In genomic region chr3:90081365-90082240, GRCm38 (mm10) we compare ENCODE assay signal across 8 mouse cellular contexts. TPM values are rescaled to one million over a fixed set of nuclear protein-coding genes. Genes with fewer than 3 reads are reported as not detected.
A peak's percentile ranks its signal among the peaks of the same experiment; 100 is the strongest.
DNase-seq lines count a peak whose midpoint lies in the region; ATAC-seq and TF ChIP-seq lines count a peak whose summit lies in the region.

No protein-coding gene starts in this region.

- DNase-seq in thymus, adult 2 months = peak; percentile 8
- DNase-seq in thymus, adult 18-20 months = no peak
- no peak for DNase-seq in heart, embryonic 10.5 days (ENCODE audit: low spot score)
- peak; percentile 89 for DNase-seq in large intestine, adult 2 months (ENCODE audit: low read depth, low spot score)
- DNase-seq in midbrain, embryonic 14.5 days = no peak
- no peak for DNase-seq in cerebellum, postnatal 36 days
- DNase-seq in urinary bladder, postnatal 25 days (ENCODE audit: low spot score) = no peak
- no peak for DNase-seq in cerebellum, adult 11 months

- no peaks in the 10 kb centered on the region for H3K9me3 ChIP-seq in heart, embryonic 10.5 days
- H3K9me3 ChIP-seq in midbrain, embryonic 14.5 days (ENCODE audit: control insufficient read depth, low read length) = no peaks in the 10 kb centered on the region

- 13% methylated on average over 5 of the region's 5 CpGs for WGBS in thymus, adult 2 months
- WGBS in heart, embryonic 10.5 days = 73% methylated on average over 5 of the region's 5 CpGs
- 18% methylated on average over 5 of the region's 5 CpGs for WGBS in large intestine, adult 2 months
- WGBS in midbrain, embryonic 14.5 days = 87% methylated on average over 5 of the region's 5 CpGs

- peaks cover under 1% of the 10 kb centered on the region; the same call in 1 of the 2 replicates for H3K36me3 ChIP-seq in thymus, adult 2 months (ENCODE audit: control insufficient read depth, insufficient read depth, low read length)
- peaks cover 14% of the 10 kb centered on the region for H3K36me3 ChIP-seq in heart, embryonic 10.5 days
- H3K36me3 ChIP-seq in midbrain, embryonic 14.5 days (ENCODE audit: control insufficient read depth, insufficient read depth, low read length) = 0 out of 2 replicates have a peak, but pooled peaks cover 2% of the 10 kb centered on the region

- peak overlapping the region; percentile 76 for H3K27ac ChIP-seq in thymus, adult 2 months (ENCODE audit: control insufficient read depth, insufficient read depth, low read length)
- H3K27ac ChIP-seq in heart, embryonic 10.5 days = peak overlapping the region; percentile 63; the same call in 1 of the 2 replicates
- no peak overlapping the region for H3K27ac ChIP-seq in midbrain, embryonic 14.5 days (replicated peaks; ENCODE audit: low read depth, low read length)

- no peaks in the 10 kb centered on the region for H3K27me3 ChIP-seq in thymus, adult 2 months (ENCODE audit: control insufficient read depth, insufficient read depth, low read length)
- H3K27me3 ChIP-seq in heart, embryonic 10.5 days (ENCODE audit: insufficient read depth, poor library complexity, severe bottlenecking) = no peaks in the 10 kb centered on the region
- no peaks in the 10 kb centered on the region for H3K27me3 ChIP-seq in midbrain, embryonic 14.5 days (ENCODE audit: control insufficient read depth, insufficient read depth, low read length)

- TF ChIP-seq CTCF in thymus, adult 2 months (IDR thresholded peaks at IDR 0.05; ENCODE audit: borderline replicate concordance, control insufficient read depth, extremely low read depth, insufficient read depth, low read length, poor library complexity) = no peak

- H3K4me3 ChIP-seq in thymus, adult 2 months (ENCODE audit: control insufficient read depth, insufficient read depth, low read length) = peak overlapping the region; percentile 25; the same call in 1 of the 2 replicates
- H3K4me3 ChIP-seq in heart, embryonic 10.5 days = peak overlapping the region; percentile 85
- 0 out of 2 replicates have a peak overlapping the region, but pooled peaks have one; percentile 7 for H3K4me3 ChIP-seq in midbrain, embryonic 14.5 days (replicated peaks; ENCODE audit: low read depth, low read length)

- H3K4me1 ChIP-seq in thymus, adult 2 months (replicated peaks; ENCODE audit: control insufficient read depth, insufficient read depth, low read length) = peaks cover 23% of the 10 kb centered on the region
- H3K4me1 ChIP-seq in heart, embryonic 10.5 days = peaks cover 62% of the 10 kb centered on the region
- H3K4me1 ChIP-seq in midbrain, embryonic 14.5 days (ENCODE audit: control insufficient read depth, insufficient read depth, low read length) = peaks cover 36% of the 10 kb centered on the region

- 0 out of 2 replicates have a peak overlapping the region, but pooled peaks have one; percentile 6 for H3K9ac ChIP-seq in midbrain, embryonic 14.5 days (replicated peaks; ENCODE audit: low read length)

- no peak for TF ChIP-seq POLR2A in thymus, adult 2 months (IDR thresholded peaks at IDR 0.05; ENCODE audit: control insufficient read depth, extremely low read depth, insufficient read depth, low read length, poor library complexity)

- peak overlapping the region; percentile 89 for H3K4me2 ChIP-seq in midbrain, embryonic 14.5 days (ENCODE audit: low read length)

- ATAC-seq in midbrain, embryonic 14.5 days (ENCODE audit: low FRiP score, low TSS enrichment) = no peak

RNA-seq across cellular contexts. Expression of gene Tpm3, which starts 9.2 kb away (rescaled TPM):
- polyA plus RNA-seq in thymus, adult 2 months (2012; rRNA removed) = 252 and 262 TPM in 2 replicates
- 391 and 489 TPM in 2 replicates for polyA plus RNA-seq in heart, embryonic 10.5 days (2016; fragmentation: Nextera tagmentation; extraction: Ambion mirVana)
- polyA plus RNA-seq in large intestine, adult 2 months (2012; rRNA removed) = 161 and 190 TPM in 2 replicates
- 333 and 357 TPM in 2 replicates for polyA plus RNA-seq in midbrain, embryonic 14.5 days (2014; fragmentation: Nextera tagmentation; extraction: Ambion mirVana)

RNA-seq across cellular contexts. Expression of gene Nup210l, which starts 22.3 kb away (rescaled TPM):
- 1.5 and 1.6 TPM in 2 replicates for polyA plus RNA-seq in thymus, adult 2 months (2012; rRNA removed)
- polyA plus RNA-seq in heart, embryonic 10.5 days (2016; fragmentation: Nextera tagmentation; extraction: Ambion mirVana) = 0.46 and 0.48 TPM in 2 replicates
- polyA plus RNA-seq in large intestine, adult 2 months (2012; rRNA removed) = 0.24 and 0.34 TPM in 2 replicates
- polyA plus RNA-seq in midbrain, embryonic 14.5 days (2014; fragmentation: Nextera tagmentation; extraction: Ambion mirVana) = 0.18 and 0.61 TPM in 2 replicates

RNA-seq across cellular contexts. Expression of gene Ubap2l, which starts 29.2 kb away (rescaled TPM):
- 199 and 208 TPM in 2 replicates for polyA plus RNA-seq in thymus, adult 2 months (2012; rRNA removed)
- polyA plus RNA-seq in heart, embryonic 10.5 days (2016; fragmentation: Nextera tagmentation; extraction: Ambion mirVana) = 174 and 197 TPM in 2 replicates
- polyA plus RNA-seq in large intestine, adult 2 months (2012; rRNA removed) = 51.4 and 75.2 TPM in 2 replicates
- 126 and 174 TPM in 2 replicates for polyA plus RNA-seq in midbrain, embryonic 14.5 days (2014; fragmentation: Nextera tagmentation; extraction: Ambion mirVana)

RNA-seq across cellular contexts. Expression of gene 4933434E20Rik, which starts 30.2 kb away (rescaled TPM):
- polyA plus RNA-seq in thymus, adult 2 months (2012; rRNA removed) = 45.9 and 59.7 TPM in 2 replicates
- polyA plus RNA-seq in heart, embryonic 10.5 days (2016; fragmentation: Nextera tagmentation; extraction: Ambion mirVana) = 172 and 185 TPM in 2 replicates
- 41.1 and 46.7 TPM in 2 replicates for polyA plus RNA-seq in large intestine, adult 2 months (2012; rRNA removed)
- polyA plus RNA-seq in midbrain, embryonic 14.5 days (2014; fragmentation: Nextera tagmentation; extraction: Ambion mirVana) = 229 and 241 TPM in 2 replicates

Comparison
In these comparisons a context has a peak if more than half of its experiments do, and no peak if none do; other contexts are left out.
1. DNase-seq: peak in thymus, adult 2 months (single experiment) and large intestine, adult 2 months (single experiment); none in thymus, adult 18-20 months (0 of 2), heart, embryonic 10.5 days (single experiment), midbrain, embryonic 14.5 days (single experiment), cerebellum, postnatal 36 days (0 of 2), urinary bladder, postnatal 25 days (single experiment) and cerebellum, adult 11 months (single experiment).
2. H3K4me3 ChIP-seq: peak in every context shown above with its lines; median percentile 85 in heart, embryonic 10.5 days; 25 in thymus, adult 2 months; 7 in midbrain, embryonic 14.5 days.